Mouse (Mus musculus) liver, embryonic 12.5 days (tissue): ENCODE data around the gene Tnpo1. TPM values are rescaled to one million over a fixed set of nuclear protein-coding genes. Genes with fewer than 3 reads are reported as not detected.
A peak's percentile ranks its signal among the peaks of the same experiment; 100 is the strongest.

Experiments
- ATAC-seq: fragments of 200-750 bp; cut with Nextera tagmentation; 2 replicates; pipeline ENCODE4 v1.8.0; 2017; ENCODE audit warnings: moderate number of reproducible peaks, mild to moderate bottlenecking, moderate library complexity
- H3K27ac ChIP-seq: fragments of 300-500 bp; sonication (generic); 2 replicates; pipeline ENCODE4 v1.5.1; 2016; ENCODE audit warnings: mild to moderate bottlenecking
- H3K27me3 ChIP-seq: fragments of 300-500 bp; sonication (generic); replicated peaks from 2 replicates; pipeline ENCODE4 v1.6.1; 2016; ENCODE audit warnings: mild to moderate bottlenecking, moderate library complexity
- H3K36me3 ChIP-seq: fragments of 300-500 bp; sonication (generic); 2 replicates; pipeline ENCODE4 v1.6.1; 2016; ENCODE audit warnings: mild to moderate bottlenecking, moderate library complexity
- H3K4me1 ChIP-seq: fragments of 300-500 bp; sonication (generic); 2 replicates; pipeline ENCODE4 v1.6.1; 2016
- H3K4me2 ChIP-seq: fragments of 300-500 bp; sonication (generic); 2 replicates; pipeline ENCODE4 v1.6.1; 2016; ENCODE audit warnings: mild to moderate bottlenecking, moderate library complexity
- H3K4me3 ChIP-seq: fragments of 300-500 bp; sonication (generic); 2 replicates; pipeline ENCODE4 v1.5.1; 2016; ENCODE audit warnings: mild to moderate bottlenecking, moderate library complexity
- H3K9ac ChIP-seq: fragments of 300-500 bp; sonication (generic); 2 replicates; pipeline ENCODE4 v1.6.1; 2016; ENCODE audit warnings: mild to moderate bottlenecking, moderate library complexity
- H3K9me3 ChIP-seq: fragments of 300-500 bp; sonication (generic); replicated peaks from 2 replicates; pipeline ENCODE4 v1.6.1; 2016; ENCODE audit warnings: mild to moderate bottlenecking, moderate library complexity
- WGBS: fragments of 180-500 bp; shearing (Covaris S2); methylation state at CpG from one replicate; pipeline ENCODE4 v1.1.7; 2016; ENCODE audit not compliant: insufficient replicate concordance; 5-methylcytosine and 5-hydroxymethylcytosine counted together
- polyA plus RNA-seq: library from polyadenylated mRNA; unstranded; fragments of >200 nt; fragmentation: Nextera tagmentation; extraction: Ambion mirVana; gene quantifications from 2 replicates; pipeline ENCODE4 v1.2.1, GENCODE M21; 2016

The Tnpo1 gene
- polyA plus RNA-seq, 1 experiment from 2014 or later: 36.8 TPM

DNA sequence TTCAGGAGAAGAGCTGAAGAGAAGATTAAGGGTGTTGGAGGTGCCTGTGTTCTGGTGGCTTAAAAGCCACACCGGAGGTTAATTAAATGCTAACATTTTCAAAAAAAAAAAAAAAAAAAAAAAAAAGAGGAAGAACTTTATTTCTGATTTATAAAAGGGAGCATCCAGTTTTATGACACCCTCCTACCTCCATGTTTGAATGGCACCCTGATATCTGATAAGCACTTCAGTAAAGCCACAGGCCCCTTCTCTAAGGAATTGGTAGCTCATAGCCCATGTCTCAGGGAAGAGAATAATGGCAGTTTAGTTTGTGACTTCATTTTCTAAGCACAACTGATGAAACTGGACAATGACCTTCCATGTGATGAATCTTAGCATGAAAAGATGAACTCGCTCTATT, 21.6 kb downstream of the Tnpo1 start:
- no peak overlapping the region for H3K4me2 ChIP-seq
- peaks cover 20% of the 10 kb centered on the region for H3K4me1 ChIP-seq
- H3K9ac ChIP-seq: no peak overlapping the region
- H3K36me3 ChIP-seq: peaks cover 11% of the 10 kb centered on the region; the same call in 1 of the 2 replicates
- H3K9me3 ChIP-seq: no peaks in the 10 kb centered on the region
- no peak overlapping the region for H3K27ac ChIP-seq
- no peak overlapping the region for H3K4me3 ChIP-seq
- H3K27me3 ChIP-seq: no peaks in the 10 kb centered on the region
- ATAC-seq: no peak
- 96% methylated on average over 2 of the region's 2 CpGs for WGBS

DNA sequence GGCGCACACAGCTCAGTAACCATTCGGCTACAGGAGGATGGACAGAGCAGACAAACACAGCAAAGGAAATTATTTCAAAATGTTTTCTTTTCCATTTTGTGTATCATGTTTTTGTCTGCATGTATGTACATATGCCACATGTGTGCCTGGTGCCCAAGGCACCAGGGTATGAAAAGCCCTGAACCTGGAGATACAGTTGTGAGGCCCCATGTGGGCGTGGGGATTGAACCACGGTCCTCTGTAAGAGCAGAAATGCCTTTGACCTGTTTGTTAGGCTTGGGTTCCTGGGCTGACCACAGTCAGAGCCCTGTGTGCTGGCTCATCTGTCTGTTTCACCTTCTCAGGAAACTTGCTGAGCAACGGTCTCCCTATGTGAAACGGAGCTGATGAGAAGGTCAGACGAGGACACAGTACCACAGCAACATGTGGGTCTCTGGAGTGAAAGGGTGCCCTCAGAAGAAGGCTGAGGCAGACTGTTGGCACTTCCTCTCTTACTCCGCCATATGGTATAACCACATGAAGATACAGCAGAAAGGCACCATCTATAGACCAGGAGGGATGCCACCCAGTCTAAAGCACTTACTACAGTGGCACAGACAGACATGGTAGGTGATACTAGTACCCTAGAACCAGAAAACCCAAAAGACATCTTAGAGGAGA, 23.7 kb downstream of the Tnpo1 start:
- Histone ChIP-seq H3K27me3 (no peaks in the 10 kb centered on the region), H3K4me3 (no peak overlapping the region), H3K4me1 (peaks cover 23% of the 10 kb centered on the region), H3K36me3 (peaks cover 11% of the 10 kb centered on the region; the same call in 1 of the 2 replicates), H3K9me3 (no peaks in the 10 kb centered on the region), H3K27ac (no peak overlapping the region), H3K4me2 (no peak overlapping the region), H3K9ac (no peak overlapping the region)
- no peak for ATAC-seq
- 61% methylated on average over 8 of the region's 8 CpGs for WGBS

DNA sequence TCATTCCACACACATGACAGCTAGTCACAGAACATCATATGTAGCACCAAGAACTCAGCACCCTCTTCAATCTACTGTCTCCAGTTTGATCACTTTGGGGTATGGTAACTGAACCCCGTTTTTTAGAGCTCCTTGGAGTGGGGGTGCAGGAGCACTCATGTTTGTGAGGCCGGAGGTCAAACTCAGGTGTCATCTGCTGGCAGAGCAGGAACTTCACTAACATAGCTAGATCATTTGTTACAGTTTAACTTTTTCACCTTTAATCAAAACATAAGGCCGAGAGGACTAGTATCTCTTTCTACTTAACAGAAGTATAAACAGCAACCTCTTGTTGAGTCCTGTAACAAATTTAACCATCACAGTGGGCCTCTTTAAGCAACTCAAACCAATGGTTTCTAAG, 26.6 kb downstream of the Tnpo1 start:
- no peak overlapping the region for H3K27ac ChIP-seq
- WGBS: 73% methylated on average over 3 of the region's 3 CpGs

DNA sequence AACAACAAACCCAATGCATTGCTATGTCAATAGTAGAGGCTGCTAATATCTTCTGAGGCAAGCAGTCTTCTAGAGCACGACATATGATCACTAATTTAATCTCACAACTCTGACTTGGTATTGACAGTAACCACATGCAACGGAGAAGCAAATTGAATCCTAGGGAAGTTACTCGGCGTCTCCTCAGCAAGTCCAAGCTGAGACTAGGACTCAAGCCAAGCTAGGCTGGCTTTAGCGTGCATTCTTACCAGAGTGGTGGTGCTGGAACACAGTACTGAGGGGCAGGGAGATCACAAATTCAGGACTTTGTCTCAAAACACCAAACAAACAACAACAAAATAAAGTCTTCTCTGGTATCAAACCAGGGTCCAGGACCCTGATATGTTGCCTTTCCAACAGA, 28.6 kb downstream of the Tnpo1 start:
- Histone ChIP-seq H3K4me2 (peak overlapping the region; percentile 44; the same call in 1 of the 2 replicates), H3K9me3 (no peaks in the 10 kb centered on the region), H3K4me3 (no peak overlapping the region), H3K27ac (peak overlapping the region; percentile 71; the same call in 1 of the 2 replicates), H3K27me3 (no peaks in the 10 kb centered on the region), H3K36me3 (no peaks in the 10 kb centered on the region), H3K9ac (no peak overlapping the region), H3K4me1 (peaks cover 55% of the 10 kb centered on the region)
- 76% methylated on average over 5 of the region's 5 CpGs for WGBS
- ATAC-seq: no peak

More for the DNA sequence above, 26.6 kb downstream of the Tnpo1 start:
- Histone ChIP-seq H3K9me3 (no peaks in the 10 kb centered on the region), H3K4me3 (no peak overlapping the region), H3K4me1 (peaks cover 51% of the 10 kb centered on the region), H3K4me2 (no peak overlapping the region), H3K9ac (no peak overlapping the region), H3K27me3 (no peaks in the 10 kb centered on the region), H3K36me3 (peaks cover 5% of the 10 kb centered on the region; the same call in 1 of the 2 replicates)
- ATAC-seq: no peak

DNA sequence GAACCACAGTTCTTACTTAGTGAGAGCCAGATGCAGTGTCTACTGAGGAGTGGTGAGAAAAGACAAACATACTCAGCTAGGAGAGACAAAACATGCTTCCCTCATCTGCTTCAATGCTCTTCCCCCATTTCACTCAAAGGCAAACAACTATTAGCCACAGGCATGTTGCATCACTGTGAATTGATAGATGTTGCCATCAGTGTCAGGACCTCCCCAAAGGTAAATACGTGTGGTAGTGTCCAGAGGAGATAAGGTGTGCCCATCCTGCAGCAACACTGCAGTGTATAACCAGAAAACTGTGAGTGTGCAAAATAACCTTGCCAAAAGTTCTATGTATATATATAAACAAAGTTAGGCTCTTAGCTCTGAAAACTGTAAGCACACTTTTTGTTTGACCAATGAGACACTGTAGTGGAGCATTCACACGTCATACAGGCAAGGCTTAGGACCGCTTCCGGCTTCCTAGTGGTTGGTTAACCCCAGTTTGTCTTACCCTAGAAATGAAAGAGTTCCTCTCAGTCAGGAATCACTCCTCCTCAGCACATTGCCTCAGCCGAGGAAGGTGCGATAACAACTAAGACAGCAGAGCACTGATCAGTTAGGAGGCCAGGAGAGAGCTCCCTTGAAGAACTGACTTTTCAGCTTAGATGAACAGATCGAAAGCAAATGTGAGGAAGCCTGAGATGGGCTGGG, 29.6 kb downstream of the Tnpo1 start:
- Histone ChIP-seq H3K27ac (peak overlapping the region; percentile 71), H3K4me1 (peaks cover 53% of the 10 kb centered on the region)

DNA sequence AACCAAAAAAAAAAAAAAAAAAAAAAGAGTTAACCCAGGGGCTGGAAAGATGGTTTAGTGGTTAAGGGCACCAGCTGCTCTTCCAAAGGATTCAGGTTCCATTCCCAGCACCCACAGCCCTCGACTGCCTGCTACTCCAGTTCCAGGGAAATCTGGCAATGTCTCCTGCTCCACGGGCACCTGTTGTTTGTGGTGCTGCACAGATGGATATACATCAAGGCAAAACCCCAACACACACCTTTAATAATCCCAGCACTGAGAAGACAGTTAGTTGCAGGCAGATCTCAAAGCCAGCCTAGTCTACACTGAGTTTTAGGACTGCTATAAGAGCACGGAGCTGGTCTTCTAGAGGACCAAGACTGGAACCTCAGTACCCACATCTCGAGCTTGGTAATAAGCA, 30.2 kb downstream of the Tnpo1 start:
- no peak overlapping the region for H3K4me3 ChIP-seq
- ATAC-seq: peak; percentile 6; the same call in 1 of the 2 replicates
- 76% methylated on average over 4 of the region's 4 CpGs for WGBS
- H3K27me3 ChIP-seq: no peaks in the 10 kb centered on the region
- H3K4me1 ChIP-seq: peaks cover 56% of the 10 kb centered on the region
- H3K9ac ChIP-seq: peak overlapping the region; percentile 39; the same call in 1 of the 2 replicates
- H3K36me3 ChIP-seq: no peaks in the 10 kb centered on the region
- H3K9me3 ChIP-seq: no peaks in the 10 kb centered on the region
- peak overlapping the region; percentile 71 for H3K27ac ChIP-seq
- peak overlapping the region; percentile 44 for H3K4me2 ChIP-seq

More for the DNA sequence above, 29.6 kb downstream of the Tnpo1 start:
- no peaks in the 10 kb centered on the region for H3K27me3 ChIP-seq
- H3K9ac ChIP-seq: peak overlapping the region; percentile 39; the same call in 1 of the 2 replicates
- H3K36me3 ChIP-seq: no peaks in the 10 kb centered on the region
- H3K4me3 ChIP-seq: no peak overlapping the region
- peak overlapping the region; percentile 44 for H3K4me2 ChIP-seq
- H3K9me3 ChIP-seq: no peaks in the 10 kb centered on the region
- WGBS: 45% methylated on average over 7 of the region's 7 CpGs
- ATAC-seq: peak; percentile 83

DNA sequence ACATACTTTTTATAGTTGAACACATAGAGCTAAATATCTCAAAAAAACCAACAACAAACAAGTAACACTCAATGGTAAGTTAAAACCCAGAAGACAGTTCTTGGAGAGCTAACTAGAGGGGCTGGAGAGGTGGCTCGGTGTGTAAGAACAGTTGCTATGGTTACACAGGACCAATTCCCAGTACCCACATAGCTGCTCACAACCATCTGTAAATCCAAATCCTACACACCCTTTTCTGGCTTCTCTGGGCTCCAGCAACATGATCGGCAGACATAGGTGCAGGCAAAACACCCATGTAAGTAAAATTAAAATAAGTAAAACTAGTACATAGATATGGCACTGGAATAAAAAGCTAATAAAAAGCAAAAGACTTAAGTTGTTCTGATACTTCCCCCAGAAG, 31.3 kb downstream of the Tnpo1 start:
- no peak overlapping the region for H3K4me2 ChIP-seq
- no peaks in the 10 kb centered on the region for H3K36me3 ChIP-seq
- WGBS: 69% methylated on average over 2 of the region's 2 CpGs

DNA sequence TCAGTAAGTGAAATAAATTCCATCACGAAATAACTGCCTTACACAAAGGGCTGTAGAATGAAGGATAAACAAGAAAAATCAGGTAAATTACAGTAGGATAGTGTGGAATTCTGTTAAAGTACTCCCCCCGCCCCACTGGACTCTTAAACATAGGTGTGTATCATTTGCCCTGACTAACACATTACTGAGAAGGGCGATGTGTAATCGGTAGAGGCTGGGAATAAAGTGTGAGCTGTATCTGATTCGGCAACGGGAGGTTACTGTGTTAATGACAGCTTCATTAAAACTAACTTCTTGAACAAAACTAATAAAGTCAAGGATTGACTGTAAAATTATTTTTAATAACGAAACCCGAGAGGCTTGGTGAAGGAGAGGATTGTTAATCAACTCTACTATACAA, 34.7 kb downstream of the Tnpo1 start:
- H3K4me2 ChIP-seq: peak overlapping the region; percentile 92
- H3K4me3 ChIP-seq: peak overlapping the region; percentile 78
- whole genome bisulfite sequencing: 36% methylated on average over 8 of the region's 8 CpGs
- H3K9ac ChIP-seq: peak overlapping the region; percentile 87
- 0 out of 2 replicates have a peak overlapping the region, but pooled peaks have one; percentile 30 for H3K27ac ChIP-seq
- no peaks in the 10 kb centered on the region for H3K27me3 ChIP-seq
- peaks cover 55% of the 10 kb centered on the region for H3K4me1 ChIP-seq
- no peaks in the 10 kb centered on the region for H3K9me3 ChIP-seq
- H3K36me3 ChIP-seq: peaks cover 23% of the 10 kb centered on the region
- no peak for ATAC-seq

More for the DNA sequence above, 31.3 kb downstream of the Tnpo1 start:
- Histone ChIP-seq H3K27me3 (no peaks in the 10 kb centered on the region), H3K4me3 (no peak overlapping the region), H3K4me1 (peaks cover 57% of the 10 kb centered on the region), H3K9ac (no peak overlapping the region), H3K27ac (no peak overlapping the region), H3K9me3 (no peaks in the 10 kb centered on the region)
- ATAC-seq: no peak

DNA sequence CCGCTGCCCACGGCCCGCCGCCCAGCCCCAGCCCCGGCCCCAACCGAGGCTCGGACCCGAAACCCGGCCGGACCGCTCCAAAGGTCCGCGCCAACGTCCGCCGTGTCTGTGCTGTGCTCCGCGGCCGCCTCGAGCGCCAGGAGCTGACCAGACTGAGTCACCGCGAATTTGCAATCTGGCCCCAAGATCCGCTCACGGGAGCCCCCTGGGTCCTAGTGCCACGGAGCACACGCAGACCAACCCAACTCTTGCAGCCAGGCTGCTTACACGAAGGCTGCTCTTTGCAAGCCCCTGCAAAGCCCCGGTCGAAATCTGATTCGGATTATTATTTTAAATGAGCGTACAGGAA, 35.3 kb downstream of the Tnpo1 start:
- peak; percentile 84 for ATAC-seq
- peak overlapping the region; percentile 78 for H3K4me3 ChIP-seq
- H3K4me1 ChIP-seq: peaks cover 49% of the 10 kb centered on the region
- H3K9ac ChIP-seq: peak overlapping the region; percentile 87
- peaks cover 29% of the 10 kb centered on the region for H3K36me3 ChIP-seq
- H3K4me2 ChIP-seq: peak overlapping the region; percentile 92
- WGBS: under 1% methylated on average over 27 of the region's 32 CpGs
- H3K27ac ChIP-seq: peak overlapping the region; percentile 92
- no peaks in the 10 kb centered on the region for H3K9me3 ChIP-seq
- no peaks in the 10 kb centered on the region for H3K27me3 ChIP-seq

DNA sequence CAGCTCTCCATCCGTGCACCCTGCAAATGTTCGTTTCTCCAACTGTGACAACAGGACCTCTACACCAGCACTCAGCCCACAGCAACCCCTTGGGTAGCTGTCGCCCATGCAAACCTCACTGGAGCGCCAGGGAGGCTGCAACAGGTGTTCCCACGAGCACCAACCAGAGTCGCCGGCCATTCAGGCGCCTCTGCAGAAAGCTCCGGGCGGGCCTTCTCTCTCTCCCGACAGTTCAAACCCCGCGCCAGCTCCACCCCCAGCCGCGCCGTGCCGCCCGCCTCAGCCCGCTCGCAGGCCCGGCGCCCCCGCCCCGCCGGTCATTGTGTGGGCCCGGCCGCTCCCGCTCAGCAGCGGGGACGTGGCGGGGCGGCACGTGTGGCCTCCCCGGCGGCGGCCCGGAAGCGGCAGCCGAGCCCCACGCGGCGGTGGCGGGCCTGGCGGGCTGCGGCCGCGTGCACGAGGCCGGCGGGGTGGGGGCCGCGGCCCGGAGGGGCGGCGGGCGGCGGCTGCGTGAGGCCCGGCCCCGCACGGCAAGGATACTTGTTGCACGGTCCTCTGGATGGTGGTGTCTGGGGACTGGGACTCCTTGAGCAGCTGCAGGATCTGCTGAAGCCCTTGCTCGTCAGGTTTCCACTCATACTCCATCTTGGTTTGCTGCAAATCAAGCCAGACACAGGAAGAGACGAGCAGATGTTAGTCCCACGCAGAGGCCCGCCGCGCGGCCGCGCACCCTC, 35.9 kb downstream of the Tnpo1 start:
- peaks cover 43% of the 10 kb centered on the region for H3K4me1 ChIP-seq
- WGBS: under 1% methylated on average over 71 of the region's 71 CpGs
- H3K27ac ChIP-seq: peak overlapping the region; percentile 92
- peak overlapping the region; percentile 92 for H3K4me2 ChIP-seq
- ATAC-seq: peak; percentile 83
- peak overlapping the region; percentile 87 for H3K9ac ChIP-seq
- no peaks in the 10 kb centered on the region for H3K27me3 ChIP-seq
- peaks cover 35% of the 10 kb centered on the region for H3K36me3 ChIP-seq
- H3K4me3 ChIP-seq: peak overlapping the region; percentile 78
- no peaks in the 10 kb centered on the region for H3K9me3 ChIP-seq

DNA sequence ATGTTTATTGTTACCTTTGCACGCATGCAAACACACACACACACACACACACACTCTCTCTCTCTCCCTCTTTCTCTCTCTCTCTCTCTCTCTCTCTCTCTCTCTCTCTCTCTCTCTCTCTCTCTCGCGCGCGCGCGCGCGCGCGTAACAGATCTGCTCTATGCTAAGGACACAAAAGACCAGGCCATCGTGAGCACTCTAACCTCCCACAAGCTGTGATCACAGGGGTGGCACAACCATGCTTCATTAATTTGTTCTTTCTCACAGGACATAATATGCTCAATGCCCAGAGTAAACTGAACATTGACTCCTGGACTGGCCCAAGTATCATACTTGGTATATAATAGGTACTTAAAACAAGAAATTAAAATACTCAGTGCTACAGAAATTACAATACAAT, 37.0 kb downstream of the Tnpo1 start:
- no peak for ATAC-seq
- 90% methylated on average over 11 of the region's 12 CpGs for WGBS
- Histone ChIP-seq H3K36me3 (peaks cover 46% of the 10 kb centered on the region), H3K9ac (peak overlapping the region; percentile 31; the same call in 1 of the 2 replicates), H3K27me3 (no peaks in the 10 kb centered on the region), H3K9me3 (no peaks in the 10 kb centered on the region), H3K27ac (no peak overlapping the region), H3K4me1 (peaks cover 37% of the 10 kb centered on the region), H3K4me2 (peak overlapping the region; percentile 92), H3K4me3 (peak overlapping the region; percentile 23; the same call in 1 of the 2 replicates)

DNA sequence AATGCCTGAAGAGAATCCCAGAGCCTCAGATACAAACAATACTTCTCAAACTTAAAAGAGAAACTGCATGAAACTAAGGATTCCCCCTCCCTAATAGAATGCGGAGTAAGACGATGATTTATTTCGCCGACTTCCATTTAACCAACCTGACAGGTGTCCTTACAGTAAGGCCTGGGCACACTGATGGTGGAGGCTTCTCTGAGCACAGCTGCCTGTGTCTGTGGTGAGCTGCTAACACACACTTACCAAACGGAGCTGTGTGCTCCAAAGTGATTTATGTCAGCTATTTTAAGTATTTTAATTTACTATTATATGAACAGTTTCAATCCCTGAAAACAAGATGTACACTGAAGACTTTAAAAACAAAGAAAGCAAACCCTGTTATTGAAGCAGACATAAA, 42.4 kb downstream of the Tnpo1 start:
- WGBS: 89% methylated on average over 5 of the region's 5 CpGs
- Histone ChIP-seq H3K4me3 (no peak overlapping the region), H3K36me3 (peaks cover 96% of the 10 kb centered on the region), H3K9ac (no peak overlapping the region), H3K4me1 (peaks cover 3% of the 10 kb centered on the region; the same call in 1 of the 2 replicates), H3K27me3 (no peaks in the 10 kb centered on the region), H3K4me2 (no peak overlapping the region), H3K27ac (no peak overlapping the region), H3K9me3 (no peaks in the 10 kb centered on the region)
- ATAC-seq: no peak
